Mouse (Mus musculus): ENCODE data around the gene Arhgap22. TPM values are rescaled to one million over a fixed set of nuclear protein-coding genes. Genes with fewer than 3 reads are reported as not detected.

The Arhgap22 gene
- polyA plus RNA-seq, 1 experiment: 23.3 TPM

DNA sequence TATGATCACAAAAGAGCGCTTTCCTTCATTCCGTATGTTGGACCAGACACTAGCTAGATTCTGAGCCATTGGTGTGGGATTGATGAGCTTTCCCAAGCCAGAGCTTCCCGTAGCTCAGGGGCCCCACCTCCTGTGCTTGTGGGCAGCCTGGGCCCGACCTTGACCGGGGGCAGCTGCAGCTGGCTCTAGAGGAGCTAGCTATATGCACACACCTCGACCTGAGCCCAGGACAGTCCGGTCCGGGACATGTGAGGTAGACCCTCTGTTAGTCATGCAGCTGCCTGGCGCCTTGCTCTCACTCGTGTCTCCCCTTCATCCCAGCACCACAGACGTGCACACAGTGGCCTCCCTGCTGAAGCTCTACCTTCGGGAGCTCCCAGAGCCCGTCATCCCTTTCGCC is 148.3 kb downstream of the Arhgap22 start:
- no peak for DNase-seq (ENCODE audit: extremely low spot score in 1 of 2, low spot score in 1 of 2)

DNA sequence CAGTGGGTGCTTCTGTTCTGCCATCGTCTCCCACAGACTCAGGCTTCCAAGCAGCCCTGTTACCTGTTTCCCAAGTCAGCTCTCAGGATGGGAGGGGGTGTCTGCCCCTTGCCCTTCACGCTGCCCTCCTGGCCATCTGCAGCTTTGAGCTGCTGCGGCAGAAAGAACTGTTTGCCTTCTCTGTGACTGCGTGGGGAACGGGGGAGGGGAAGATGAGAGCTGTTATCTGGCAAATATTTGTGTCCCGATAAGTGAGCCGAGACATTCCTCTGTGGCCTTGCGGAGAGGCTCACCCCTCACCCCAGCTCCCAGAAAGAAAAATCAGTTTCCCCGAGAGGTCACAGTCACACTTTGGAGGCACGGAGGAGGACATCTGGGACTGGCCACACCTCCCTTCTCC is 149.0 kb downstream of the Arhgap22 start:
- no peak for DNase-seq (ENCODE audit: extremely low spot score in 1 of 2, low spot score in 1 of 2)

DNA sequence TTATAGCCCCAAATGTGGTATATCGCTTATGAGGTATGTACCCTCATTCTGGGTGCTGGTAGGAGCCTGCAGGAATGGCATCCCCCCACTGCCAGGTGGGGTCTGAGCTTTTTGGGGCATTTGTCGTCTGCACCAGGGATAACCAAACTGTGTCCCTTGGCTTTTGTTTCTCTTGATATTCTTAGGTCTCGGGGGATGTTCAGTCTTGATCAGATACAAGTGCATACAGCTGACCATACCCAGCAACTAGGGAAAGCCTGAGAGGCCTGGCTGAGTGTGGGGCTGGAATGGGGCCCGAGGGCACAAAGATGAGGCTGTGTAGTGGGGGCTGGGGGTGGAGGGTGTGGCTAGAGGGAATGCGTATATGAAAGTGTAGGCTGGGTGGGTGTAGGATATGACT is 149.8 kb downstream of the Arhgap22 start:
- no peak for DNase-seq (ENCODE audit: extremely low spot score in 1 of 2, low spot score in 1 of 2)

DNA sequence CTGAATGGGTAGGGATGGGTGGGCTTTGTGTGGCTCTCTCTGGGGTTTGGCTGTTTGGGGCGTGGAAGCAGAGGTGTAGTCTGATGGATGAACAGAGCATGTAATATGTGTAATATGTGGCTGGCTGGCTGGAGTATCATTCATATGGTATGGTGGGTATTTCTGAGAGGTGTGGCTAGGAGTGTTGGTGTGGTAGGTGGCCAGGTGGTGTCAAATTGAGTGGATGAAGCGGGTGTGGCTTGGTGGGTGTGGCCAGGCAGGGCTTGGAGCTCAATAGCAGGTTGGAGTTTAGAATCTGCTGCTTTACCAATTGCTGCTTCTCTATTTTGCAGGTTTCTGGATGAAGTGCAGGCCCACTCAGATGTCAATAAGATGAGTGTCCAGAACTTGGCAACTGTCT is 150.2 kb downstream of the Arhgap22 start:
- no peak for DNase-seq (ENCODE audit: extremely low spot score in 1 of 2, low spot score in 1 of 2)

DNA sequence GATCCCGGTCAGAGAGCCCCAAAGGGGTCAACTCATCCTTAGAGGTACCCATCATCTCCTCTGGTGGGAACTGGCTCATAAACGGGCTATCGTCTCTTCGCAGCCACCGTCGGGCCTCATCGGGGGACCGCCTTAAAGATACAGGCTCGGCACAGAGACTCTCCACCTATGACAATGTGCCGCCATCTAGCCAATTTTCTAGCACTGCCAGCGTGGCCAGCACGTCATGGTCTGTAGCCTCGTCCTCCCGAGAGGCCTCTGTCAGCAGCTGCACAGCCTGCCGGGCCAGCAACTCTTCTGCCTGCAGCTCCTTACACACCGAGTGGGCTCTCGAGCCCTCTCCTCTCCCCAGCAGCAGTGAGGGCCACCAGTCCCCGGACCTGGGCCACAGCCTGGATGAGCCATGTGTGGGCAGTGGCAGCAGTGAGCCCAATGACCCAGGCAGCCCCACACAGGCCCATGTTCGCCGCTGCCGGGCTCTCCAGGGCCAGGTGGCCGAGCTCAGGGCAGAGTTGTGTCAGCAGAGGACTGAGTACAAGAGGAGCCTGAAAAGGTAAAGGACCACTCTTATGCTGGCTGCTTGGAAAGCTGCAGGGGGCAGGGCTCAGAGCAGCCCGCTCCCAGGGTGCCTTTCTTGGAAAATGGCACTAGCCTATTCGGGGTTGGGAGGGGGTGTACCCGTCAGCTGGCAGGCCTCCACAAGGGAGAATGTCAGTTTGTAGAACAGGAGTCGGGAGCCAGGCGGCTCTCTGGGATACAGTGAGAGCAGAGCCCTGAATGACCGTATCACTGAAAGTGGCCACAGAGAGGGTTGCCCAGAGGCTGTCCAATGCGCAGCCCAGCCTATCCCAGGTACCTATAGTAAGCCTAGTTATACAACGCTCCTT is 153.3 kb downstream of the Arhgap22 start:
- no peak for DNase-seq (ENCODE audit: extremely low spot score in 1 of 2, low spot score in 1 of 2)

DNA sequence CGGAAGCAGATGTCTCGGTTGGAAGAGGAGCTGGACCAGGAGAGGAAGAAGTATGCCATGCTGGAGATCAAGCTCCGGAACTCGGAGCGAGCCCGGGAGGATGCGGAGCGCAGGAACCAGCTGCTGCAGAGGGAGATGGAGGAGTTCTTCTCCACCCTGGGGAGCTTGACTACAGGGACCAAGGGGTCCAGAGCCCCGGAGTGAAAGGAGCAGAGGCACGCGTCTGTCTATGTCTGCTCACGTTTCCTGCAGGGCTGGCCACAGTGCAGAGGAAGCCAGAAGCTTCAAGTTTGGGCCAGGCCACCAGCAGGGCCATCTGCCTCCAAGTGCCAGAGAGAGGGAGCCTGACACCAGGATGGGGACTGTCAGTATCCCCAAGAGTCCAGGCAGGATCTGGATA is 155.5 kb downstream of the Arhgap22 start:
- DNase-seq (ENCODE audit: extremely low spot score in 1 of 2, low spot score in 1 of 2): no peak

DNA sequence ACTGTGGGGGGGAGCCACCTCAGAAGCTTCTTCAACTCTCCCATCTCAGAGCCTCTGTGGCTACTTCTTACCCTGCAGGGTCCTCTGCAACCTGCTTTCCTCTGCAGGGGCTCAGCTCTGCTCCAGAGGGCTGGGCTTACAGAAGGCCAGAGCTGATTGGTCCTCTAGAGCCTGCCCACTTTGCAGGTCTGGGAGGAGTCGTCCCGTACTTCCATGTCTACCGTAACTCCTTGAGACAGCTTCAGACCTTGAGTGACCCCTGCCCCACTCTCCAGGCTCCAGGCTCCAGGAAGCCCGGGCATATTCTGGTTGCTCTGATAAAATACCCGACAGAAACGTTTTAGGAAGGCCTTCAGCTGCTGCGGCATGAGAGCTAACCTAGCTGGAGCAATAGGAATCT is 156.2 kb downstream of the Arhgap22 start:
- DNase-seq (ENCODE audit: extremely low spot score in 1 of 2, low spot score in 1 of 2): no peak

DNA sequence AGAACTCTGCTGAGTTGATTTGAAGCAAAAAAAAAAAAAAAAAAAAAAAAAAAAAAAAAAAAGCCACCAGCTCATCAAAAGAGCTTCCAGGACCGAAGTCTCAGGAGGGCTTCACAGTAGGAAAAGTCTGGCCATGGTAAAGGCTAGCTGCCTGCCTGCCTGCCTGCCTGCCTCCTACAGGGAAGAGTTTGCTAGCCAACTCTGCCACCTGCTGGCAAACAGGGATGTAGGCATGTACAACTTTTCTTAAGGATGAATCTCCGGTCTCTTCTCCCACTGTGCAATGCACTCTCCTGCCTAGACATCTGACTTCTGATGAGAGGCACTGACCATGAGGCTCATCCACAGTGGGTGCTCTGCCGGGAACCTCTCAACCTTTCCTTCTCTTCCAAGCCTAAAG is 157.4 kb downstream of the Arhgap22 start:
- DNase-seq (ENCODE audit: extremely low spot score in 1 of 2, low spot score in 1 of 2): peak in 1 of 2 experiments; percentile 82

DNA sequence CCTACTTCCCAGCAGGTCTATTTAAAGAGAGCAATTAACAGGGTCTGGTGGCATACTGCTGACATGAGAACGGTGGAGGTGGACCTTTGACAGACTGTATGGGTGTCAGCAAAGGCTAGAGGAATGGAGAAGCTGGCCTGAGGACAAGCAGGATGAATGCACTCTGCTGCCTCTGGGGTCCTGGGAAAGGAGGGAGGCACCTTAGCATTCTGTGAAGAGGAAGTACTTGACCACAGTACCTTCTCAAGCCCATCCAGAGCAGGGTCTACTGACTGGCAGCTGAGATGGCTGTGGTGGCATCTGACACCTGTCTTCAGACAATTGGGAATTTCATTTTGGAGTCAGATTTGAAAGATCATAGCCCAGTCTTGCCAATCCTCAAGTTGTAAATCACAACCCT is 159.4 kb downstream of the Arhgap22 start:
- DNase-seq (ENCODE audit: extremely low spot score in 1 of 2, low spot score in 1 of 2): no peak

DNA sequence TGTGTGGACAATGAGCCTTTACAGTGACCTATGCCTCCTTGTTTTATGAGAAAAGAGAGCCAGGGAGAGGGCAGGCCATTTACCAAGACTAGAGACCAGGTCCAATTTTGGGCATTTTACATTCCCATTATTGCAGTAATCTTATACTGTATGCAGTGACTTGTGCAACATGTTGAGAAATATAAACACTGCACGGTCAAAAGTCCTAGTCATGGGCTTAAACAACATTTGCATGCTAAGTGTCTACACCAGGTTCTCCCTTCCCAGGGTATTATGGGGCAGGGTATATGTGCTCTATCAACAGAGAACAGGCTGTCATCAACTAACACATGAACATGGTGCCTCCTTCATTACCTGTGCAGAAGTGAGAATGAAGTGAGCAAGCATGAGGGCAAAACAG is 160.3 kb downstream of the Arhgap22 start:
- no peak for DNase-seq (ENCODE audit: extremely low spot score in 1 of 2, low spot score in 1 of 2)

DNA sequence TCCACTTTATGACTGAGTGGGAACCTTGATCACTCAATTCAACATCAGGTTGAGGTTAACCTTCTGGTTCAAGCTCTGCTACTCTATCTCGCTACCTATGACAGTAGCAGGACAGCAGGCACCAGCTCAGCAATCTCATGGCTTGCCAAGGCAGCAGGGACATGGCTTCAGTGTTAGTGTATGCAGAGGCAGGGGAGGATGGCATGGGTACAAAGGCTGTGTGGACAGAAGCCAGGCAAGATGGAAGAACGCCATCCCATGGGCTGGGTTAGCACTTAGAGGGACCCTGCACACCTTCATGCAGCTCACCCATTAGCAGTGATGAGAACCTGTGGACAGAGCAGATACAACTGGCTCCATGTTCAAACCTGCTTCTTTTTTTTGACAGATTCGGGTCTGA is 163.4 kb downstream of the Arhgap22 start:
- no peak for DNase-seq (ENCODE audit: extremely low spot score in 1 of 2, low spot score in 1 of 2)

DNA sequence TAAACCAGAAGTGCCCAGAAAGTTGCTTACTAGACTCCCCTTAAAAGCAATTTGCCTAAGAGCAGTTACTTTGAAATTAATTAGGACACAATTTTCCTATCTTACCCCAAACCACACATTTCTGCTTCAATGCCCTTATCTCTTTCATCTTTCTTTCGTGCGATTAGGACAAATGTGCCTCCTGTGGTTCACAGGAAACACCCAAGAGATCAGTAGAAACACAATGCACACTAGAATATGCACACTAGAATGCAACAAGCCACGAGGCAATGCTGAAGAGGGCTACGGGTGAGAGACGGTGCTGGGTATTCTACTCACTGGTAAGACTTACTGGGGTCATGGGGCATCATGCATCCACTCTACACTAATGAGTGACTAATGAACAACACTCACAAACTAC is 164.9 kb downstream of the Arhgap22 start:
- no peak for DNase-seq (ENCODE audit: extremely low spot score in 1 of 2, low spot score in 1 of 2)

DNA sequence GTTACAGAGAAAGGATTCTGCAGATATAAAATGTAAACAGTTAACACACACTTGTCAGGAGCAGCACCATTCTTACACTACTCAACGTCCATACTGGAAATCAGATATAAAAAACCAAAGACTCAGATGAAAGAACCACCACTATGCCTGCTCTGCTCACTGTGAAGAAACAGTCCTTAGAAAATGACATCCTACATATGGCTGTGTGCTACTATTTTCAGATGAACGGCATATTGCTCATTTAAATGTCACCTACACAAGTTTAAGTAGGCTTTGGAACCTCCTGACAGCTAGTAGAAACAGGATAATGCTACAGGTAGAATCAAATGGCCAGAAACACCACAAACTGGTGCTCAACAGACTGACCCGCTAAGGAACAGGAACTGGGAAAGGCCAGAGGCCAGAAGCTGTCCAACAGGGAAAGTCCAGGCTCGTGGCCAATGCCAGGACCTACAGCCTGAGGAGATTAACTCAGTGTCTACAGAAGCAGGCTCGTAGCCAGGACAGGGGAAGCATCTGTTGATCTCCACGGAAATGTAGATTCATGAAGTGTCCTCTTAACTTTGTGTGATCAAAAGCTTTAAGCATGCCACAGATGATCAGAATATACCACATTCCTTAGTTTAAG is 167.1 kb downstream of the Arhgap22 start:
- no peak for DNase-seq (ENCODE audit: extremely low spot score in 1 of 2, low spot score in 1 of 2)

DNA sequence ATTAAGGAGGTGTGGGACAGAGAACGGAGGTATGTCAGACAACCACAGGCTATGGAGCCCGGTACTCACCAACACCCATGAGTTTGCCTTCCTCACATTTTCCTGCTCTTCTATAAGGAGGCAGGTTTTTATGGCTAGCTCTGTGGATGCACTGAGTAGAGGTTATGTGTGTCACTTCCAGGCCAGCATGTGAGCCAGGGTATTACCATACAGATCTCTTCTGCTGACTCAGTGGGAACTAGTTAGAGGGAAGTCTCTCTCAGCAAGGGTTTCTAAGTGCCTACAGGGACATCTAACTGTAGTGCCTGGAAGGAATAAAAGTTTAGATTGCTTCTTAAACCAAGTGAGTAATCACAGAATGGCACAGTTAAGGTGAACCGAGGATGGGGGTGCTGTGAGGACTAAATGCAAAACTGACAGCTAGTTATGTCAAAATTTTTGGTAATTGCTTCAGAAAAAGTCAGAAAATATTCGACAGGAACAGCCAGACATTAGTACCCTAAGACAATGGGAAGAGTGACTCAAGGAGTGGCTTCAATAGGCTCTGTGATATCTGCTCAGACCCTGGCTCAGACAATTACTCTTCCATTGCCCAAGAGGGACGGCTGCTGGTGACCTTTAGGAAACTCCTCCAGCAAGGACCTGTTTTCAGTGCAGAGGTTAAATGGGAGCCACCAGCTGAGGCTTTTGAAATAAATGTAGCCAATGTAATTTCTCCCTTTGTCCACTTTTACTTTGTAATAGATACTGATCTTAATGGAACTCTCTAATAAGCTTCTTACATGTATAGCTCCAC is 184.4 kb downstream of the Arhgap22 start:
- no peak for DNase-seq (ENCODE audit: extremely low spot score in 1 of 2, low spot score in 1 of 2)

DNA sequence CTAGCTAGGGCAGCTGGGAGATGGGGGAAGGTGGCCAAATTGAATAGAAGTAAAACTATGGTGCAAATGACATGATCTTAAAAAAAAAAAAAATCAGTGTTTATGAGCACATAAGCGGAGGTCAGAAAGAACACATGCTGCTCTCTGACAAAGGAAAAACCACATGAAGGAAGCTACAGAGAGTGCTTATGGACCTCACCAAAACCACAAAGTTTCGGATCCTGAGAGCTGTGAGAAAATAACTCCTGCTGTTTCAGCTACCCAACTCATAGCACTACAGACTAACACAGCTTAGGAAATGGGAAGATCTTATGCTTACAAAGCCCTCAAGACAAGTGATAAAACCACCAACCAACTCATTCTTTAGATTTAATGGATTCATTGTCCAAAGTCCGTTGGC is 186.2 kb downstream of the Arhgap22 start:
- no peak for DNase-seq (ENCODE audit: extremely low spot score in 1 of 2, low spot score in 1 of 2)

DNA sequence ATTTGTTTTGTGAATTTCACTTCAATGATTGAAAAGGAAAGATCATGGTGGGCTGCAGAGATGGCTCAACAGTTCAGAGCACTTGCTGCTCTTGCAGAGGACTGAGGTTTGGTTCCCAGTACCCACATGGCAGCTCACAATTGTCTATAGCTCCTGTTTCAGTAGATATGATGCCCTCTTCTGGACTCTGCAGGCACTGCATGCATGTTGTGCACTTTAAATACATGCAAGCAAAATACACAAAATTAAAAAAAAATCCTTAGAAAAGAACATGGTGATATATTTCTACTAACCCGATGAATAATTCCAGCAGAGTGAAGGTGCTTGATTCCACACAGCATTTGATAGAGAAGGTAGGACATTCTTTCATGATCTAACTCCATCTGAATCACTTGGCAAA is 188.5 kb downstream of the Arhgap22 start:
- DNase-seq (ENCODE audit: extremely low spot score in 1 of 2, low spot score in 1 of 2): peak in 1 of 2 experiments; percentile 15

DNA sequence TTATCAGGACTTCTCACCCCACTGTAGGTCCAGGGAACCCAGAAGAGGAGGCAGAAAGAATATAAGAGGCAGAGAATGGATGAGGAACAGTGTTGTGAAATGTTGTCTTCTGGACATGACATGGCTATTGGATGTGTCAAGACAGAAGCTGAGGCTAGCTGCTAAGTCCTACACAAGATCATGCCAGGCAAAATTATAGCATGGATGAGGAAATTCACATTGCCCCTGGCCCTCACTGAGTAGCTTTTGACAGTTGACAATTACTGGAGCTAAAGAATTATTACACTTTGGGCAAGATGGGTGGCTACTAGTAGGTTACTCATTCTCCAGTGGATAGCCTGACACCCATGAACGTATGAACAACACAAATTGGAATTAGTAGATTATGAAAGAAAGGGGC is 201.9 kb downstream of the Arhgap22 start:
- no peak for DNase-seq (ENCODE audit: extremely low spot score in 1 of 2, low spot score in 1 of 2)

DNA sequence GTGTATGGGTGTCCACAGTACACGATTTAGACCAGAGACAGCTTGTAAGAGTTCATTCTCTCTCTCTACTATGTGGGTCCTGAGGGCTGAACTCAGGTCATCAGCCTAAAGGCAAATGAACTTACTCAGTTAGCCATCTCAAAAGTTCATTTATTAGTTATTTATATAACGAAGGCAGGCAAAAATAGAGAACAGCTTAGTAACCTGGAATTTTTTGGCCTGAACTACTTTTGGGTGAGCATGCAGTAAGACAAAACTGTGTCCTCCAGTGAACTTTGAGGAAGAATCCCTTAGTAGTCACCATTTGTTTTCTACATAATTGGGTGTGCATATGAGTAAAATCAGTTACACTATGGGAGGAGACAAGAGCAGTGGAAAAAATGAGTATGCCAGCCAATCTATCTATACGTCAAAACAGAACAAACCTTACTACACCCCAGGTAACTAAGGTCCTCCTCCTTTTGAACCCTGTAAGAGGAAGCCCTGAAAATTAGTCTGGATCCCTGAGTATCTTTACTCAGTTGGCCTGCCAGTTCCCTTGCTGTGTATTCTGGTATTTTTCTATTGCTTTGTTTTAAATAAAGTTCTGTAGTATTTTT is 204.6 kb downstream of the Arhgap22 start:
- no peak for DNase-seq (ENCODE audit: extremely low spot score in 1 of 2, low spot score in 1 of 2)
